ENCODE assay signal across 8 mouse cellular contexts in the genomic region with DNA sequence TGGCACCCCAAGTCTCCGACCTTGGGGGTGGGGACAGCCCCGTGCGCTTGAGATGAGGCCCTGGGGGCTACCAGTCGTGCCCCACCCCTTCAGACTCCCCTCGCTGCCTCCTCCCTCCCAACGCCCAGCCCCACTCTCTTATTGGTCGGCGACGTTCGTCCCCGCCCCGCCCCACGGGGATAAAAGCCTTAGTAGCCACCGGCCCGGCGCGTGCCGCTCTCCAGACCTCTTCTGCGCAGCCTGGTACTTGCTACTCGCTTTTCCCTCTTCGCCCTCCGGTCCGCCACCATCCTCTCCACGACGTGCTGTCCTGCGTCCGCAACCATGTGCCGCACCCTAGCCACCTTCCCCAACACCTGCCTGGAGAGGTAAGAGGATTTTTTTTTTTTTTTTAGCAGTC. TPM values are rescaled to one million over a fixed set of nuclear protein-coding genes. Genes with fewer than 3 reads are reported as not detected.
DNase-seq lines count a peak whose midpoint lies in the region; ATAC-seq and TF ChIP-seq lines count a peak whose summit lies in the region.

A gene (plus strand): TSS at position 205 of the 400 bp plus-strand sequence.

- peak within 1 kb of the TSS; percentile 70 for H3K9ac ChIP-seq in forebrain, embryonic 14.5 days (ENCODE audit: low read length)
- peak within 1 kb of the TSS; percentile 44 for H3K9ac ChIP-seq in lung, embryonic 16.5 days (ENCODE audit: low read length)

- intact Hi-C loops in heart, postnatal 36 days (cut with DNase I) = loop anchor here (5.0 kb wide), 2 partner anchors 63 to 98 kb away; no protein-coding TSS in a partner anchor

- H3K4me1 ChIP-seq in forebrain, embryonic 14.5 days (ENCODE audit: control insufficient read depth, insufficient read depth, low read length) = peaks cover 19% of the 10 kb centered on the region
- H3K4me1 ChIP-seq in lung, embryonic 16.5 days (replicated peaks; ENCODE audit: control insufficient read depth, insufficient read depth, low read length) = peaks cover 3% of the 10 kb centered on the region

- no peak within 1 kb of the TSS for H3K27ac ChIP-seq in forebrain, embryonic 14.5 days (ENCODE audit: low read depth, low read length)
- H3K27ac ChIP-seq in layer of hippocampus, adult 2 months = no peak within 1 kb of the TSS
- H3K27ac ChIP-seq in lung, embryonic 16.5 days (ENCODE audit: low read length) = no peak within 1 kb of the TSS

- H3K9me3 ChIP-seq in forebrain, embryonic 14.5 days (replicated peaks; ENCODE audit: control insufficient read depth, low read length) = no peaks in the 10 kb centered on the region
- H3K9me3 ChIP-seq in lung, embryonic 16.5 days (ENCODE audit: control insufficient read depth, low read length) = no peaks in the 10 kb centered on the region

- no peaks in the 10 kb centered on the region for H3K27me3 ChIP-seq in forebrain, embryonic 14.5 days (replicated peaks; ENCODE audit: control insufficient read depth, insufficient read depth, low read length)
- peaks cover 37% of the 10 kb centered on the region for H3K27me3 ChIP-seq in lung, embryonic 16.5 days (ENCODE audit: control insufficient read depth, insufficient read depth, low read depth, low read length)

- peaks cover 16% of the 10 kb centered on the region for H3K36me3 ChIP-seq in forebrain, embryonic 14.5 days (ENCODE audit: control insufficient read depth, insufficient read depth, low read length)
- no peaks in the 10 kb centered on the region for H3K36me3 ChIP-seq in lung, embryonic 16.5 days (ENCODE audit: control insufficient read depth, insufficient read depth, low read length)

- peak; percentile 88 for ATAC-seq in CD4-positive, CD25-positive, alpha-beta regulatory T cell, adult 4 months
- peak; percentile 92 for ATAC-seq in cerebellum, adult (ENCODE audit: insufficient number of reproducible peaks, low FRiP score, low TSS enrichment)
- ATAC-seq in forebrain, embryonic 14.5 days = peak; percentile 83
- peak; percentile 83 for ATAC-seq in lung, embryonic 16.5 days (ENCODE audit: low read depth)

- peak within 1 kb of the TSS; percentile 50 for H3K4me3 ChIP-seq in forebrain, embryonic 14.5 days (ENCODE audit: low read depth, low read length)
- H3K4me3 ChIP-seq in layer of hippocampus, adult 2 months = peak within 1 kb of the TSS; percentile 52
- H3K4me3 ChIP-seq in lung, embryonic 16.5 days (ENCODE audit: low read length) = peak within 1 kb of the TSS; percentile 46

- H3K4me2 ChIP-seq in forebrain, embryonic 14.5 days (ENCODE audit: low read length) = peak within 1 kb of the TSS; percentile 74
- peak within 1 kb of the TSS; percentile 73 for H3K4me2 ChIP-seq in lung, embryonic 16.5 days (ENCODE audit: low read depth, low read length)

- DNase-seq in forebrain, embryonic 14.5 days (ENCODE audit: low spot score) = peak; percentile 89
- peak; percentile 82 to 83 for DNase-seq in heart, postnatal 36 days
- DNase-seq in layer of hippocampus, adult 2 months (ENCODE audit: low spot score in 2 of 2) = peak; percentile 20 to 63
- DNase-seq in ovary, postnatal 10 days (ENCODE audit: low spot score) = peak; percentile 48
- peak; percentile 72 to 81 for DNase-seq in thymus, postnatal 36 days

- no peak for TF ChIP-seq CTCF in layer of hippocampus, adult 2 months (conservative IDR thresholded peaks at IDR 0.05)

- 0% methylated on average over 27 of the region's 28 CpGs for WGBS in forebrain, embryonic 14.5 days
- WGBS in lung, embryonic 16.5 days = 1% methylated on average over 23 of the region's 28 CpGs

RNA-seq across cellular contexts. Expression of the gene that starts here (rescaled TPM):
- polyA plus RNA-seq in CD4-positive, CD25-positive, alpha-beta regulatory T cell, adult 4 months (2017; shearing (Covaris generic)) = 10 to 100 TPM; 10.9 to 46.2 TPM
- 20.0 and 22.9 TPM in 2 replicates for polyA plus RNA-seq in forebrain, embryonic 14.5 days (2014; fragmentation: Nextera tagmentation; extraction: Ambion mirVana)
- total RNA-seq in heart, postnatal 36 days (2021) = 1 to 10 TPM; 1.5 to 2.6 TPM
- total RNA-seq in layer of hippocampus, adult 2 months (2021) = 1 to 10 TPM; 5.5 TPM
- polyA plus RNA-seq in lung, embryonic 16.5 days (2015; fragmentation: Nextera tagmentation; extraction: Ambion mirVana) = 1.9 and 2.2 TPM in 2 replicates
